In genomic region chr5:35616943-35617342, GRCm38 (mm10) we compare ENCODE assay signal across 11 mouse cellular contexts. TPM values are rescaled to one million over a fixed set of nuclear protein-coding genes. Genes with fewer than 3 reads are reported as not detected.
DNase-seq lines count a peak whose midpoint lies in the region; ATAC-seq and TF ChIP-seq lines count a peak whose summit lies in the region.
"Had no signal": no experiment of that assay in that cellular context is flagged by ENCODE, and none has a peak within 500 bp of the region (broad histone marks: within the 10 kb centered on the region; RNA-seq: fewer than 3 reads in every experiment).

No protein-coding gene starts in this region.

- WGBS in lung, embryonic 14.5 days = 39% methylated on average over 5 of the region's 5 CpGs
- WGBS in embryonic facial prominence, embryonic 14.5 days = 47% methylated on average over 5 of the region's 5 CpGs

- H3K4me2 ChIP-seq in lung, embryonic 14.5 days = no peak overlapping the region
- H3K4me2 ChIP-seq in embryonic facial prominence, embryonic 14.5 days (ENCODE audit: low read depth, low read length) = no peak overlapping the region
- H3K4me2 ChIP-seq: forebrain, embryonic 15.5 days; heart, embryonic 12.5 days had no signal

- no peak overlapping the region for H3K9ac ChIP-seq in lung, embryonic 14.5 days
- no peak overlapping the region for H3K9ac ChIP-seq in embryonic facial prominence, embryonic 14.5 days (ENCODE audit: low read depth, low read length)
- H3K9ac ChIP-seq: forebrain, embryonic 15.5 days; heart, embryonic 12.5 days had no signal

- intact Hi-C loops in gastrocnemius, postnatal 14 days (cut with DNase I; ENCODE audit: low total_unique reads) = no loop called here
- intact Hi-C loops in heart, postnatal 14 days (cut with DNase I) = no loop called here

- H3K9me3 ChIP-seq in lung, embryonic 14.5 days (ENCODE audit: low read depth, low read length) = no peaks in the 10 kb centered on the region
- no peaks in the 10 kb centered on the region for H3K9me3 ChIP-seq in embryonic facial prominence, embryonic 14.5 days (ENCODE audit: control insufficient read depth, low read length)
- H3K9me3 ChIP-seq: forebrain, embryonic 15.5 days; G1E; heart, embryonic 12.5 days had no signal

- no peak overlapping the region for H3K4me3 ChIP-seq in lung, embryonic 14.5 days (ENCODE audit: low read depth, low read length)
- no peak overlapping the region for H3K4me3 ChIP-seq in embryonic facial prominence, embryonic 14.5 days (ENCODE audit: low read depth, low read length)
- H3K4me3 ChIP-seq: forebrain, embryonic 15.5 days; heart, embryonic 12.5 days had no signal

- no peaks in the 10 kb centered on the region for H3K4me1 ChIP-seq in lung, embryonic 14.5 days (ENCODE audit: insufficient read depth)
- peaks cover 13% of the 10 kb centered on the region for H3K4me1 ChIP-seq in embryonic facial prominence, embryonic 14.5 days (ENCODE audit: control insufficient read depth, insufficient read depth, low read length)
- H3K4me1 ChIP-seq: forebrain, embryonic 15.5 days had no signal

- H3K27ac ChIP-seq in lung, embryonic 14.5 days (ENCODE audit: low read depth) = no peak overlapping the region
- H3K27ac ChIP-seq in embryonic facial prominence, embryonic 14.5 days (replicated peaks; ENCODE audit: low read depth, low read length) = peak overlapping the region; percentile 34; the same call in 1 of the 2 replicates
- H3K27ac ChIP-seq: forebrain, embryonic 15.5 days had no signal

- no peak for TF ChIP-seq CTCF in lung, embryonic 14.5 days (IDR thresholded peaks at IDR 0.05; ENCODE audit: low read depth)
- TF ChIP-seq CTCF in brain, embryonic 14.5 days (IDR thresholded peaks at IDR 0.05; ENCODE audit: borderline replicate concordance, extremely low read depth, insufficient read depth, insufficient read length) = no peak

- ATAC-seq in lung, embryonic 14.5 days (ENCODE audit: insufficient read depth) = no peak
- peak; percentile 28; the same call in 1 of the 2 replicates for ATAC-seq in embryonic facial prominence, embryonic 14.5 days (ENCODE audit: low read depth)
- ATAC-seq: forebrain, embryonic 15.5 days had no signal

- H3K36me3 ChIP-seq in lung, embryonic 14.5 days (ENCODE audit: insufficient read depth) = no peaks in the 10 kb centered on the region
- H3K36me3 ChIP-seq in embryonic facial prominence, embryonic 14.5 days (ENCODE audit: control insufficient read depth, insufficient read depth, low read length) = no peaks in the 10 kb centered on the region
- H3K36me3 ChIP-seq: forebrain, embryonic 15.5 days; heart, embryonic 12.5 days had no signal

- peak; percentile 21 for DNase-seq in lung, embryonic 14.5 days
- no peak for DNase-seq in lung, postnatal 4 days
- peak; percentile 35 for DNase-seq in brain, embryonic 14.5 days (ENCODE audit: low read depth)
- peak; percentile 67 for DNase-seq in embryonic facial prominence, embryonic 14.5 days (ENCODE audit: low spot score)
- peak; percentile 59 for DNase-seq in retina, embryonic 14.5 days (ENCODE audit: low spot score)
- DNase-seq in gastrocnemius, postnatal 14 days = no peak
- no peak for DNase-seq in heart, postnatal 14 days
- DNase-seq: thymus, postnatal 4 days had no signal

- H3K27me3 ChIP-seq in lung, embryonic 14.5 days (ENCODE audit: insufficient read depth, low read length) = no peaks in the 10 kb centered on the region
- H3K27me3 ChIP-seq in embryonic facial prominence, embryonic 14.5 days (replicated peaks; ENCODE audit: control insufficient read depth, insufficient read depth, low read length) = no peaks in the 10 kb centered on the region
- H3K27me3 ChIP-seq: forebrain, embryonic 15.5 days had no signal

- no peak for TF ChIP-seq POLR2A in brain, embryonic 14.5 days (IDR thresholded peaks at IDR 0.05; ENCODE audit: borderline replicate concordance, extremely low read depth, insufficient read depth, insufficient read length, poor library complexity, severe bottlenecking)

RNA-seq across cellular contexts. Expression of gene Acox3, which starts 34.1 kb away (rescaled TPM):
- polyA plus RNA-seq in lung, embryonic 14.5 days (2014; fragmentation: Nextera tagmentation; extraction: Ambion mirVana) = 13.8 and 13.9 TPM in 2 replicates
- polyA plus RNA-seq in brain, embryonic 14.5 days (2012; rRNA removed) = 28.4 and 29.7 TPM in 2 replicates
- polyA plus RNA-seq in embryonic facial prominence, embryonic 14.5 days (2014; fragmentation: Nextera tagmentation; extraction: Ambion mirVana) = 11.8 and 13.4 TPM in 2 replicates
- total RNA-seq in gastrocnemius, postnatal 14 days (2021) = 10 to 100 TPM; 12.0 to 12.9 TPM
- 10 to 100 TPM; 24.8 to 27.3 TPM for total RNA-seq in heart, postnatal 14 days (2021)

RNA-seq across cellular contexts. Expression of gene Trmt44, which starts 42.1 kb away (rescaled TPM):
- polyA plus RNA-seq in lung, embryonic 14.5 days (2014; fragmentation: Nextera tagmentation; extraction: Ambion mirVana) = 8.8 and 9.3 TPM in 2 replicates
- polyA plus RNA-seq in brain, embryonic 14.5 days (2012; rRNA removed) = 7.3 and 7.9 TPM in 2 replicates
- 6.6 and 7.1 TPM in 2 replicates for polyA plus RNA-seq in embryonic facial prominence, embryonic 14.5 days (2014; fragmentation: Nextera tagmentation; extraction: Ambion mirVana)
- total RNA-seq in gastrocnemius, postnatal 14 days (2021) = 1 to 10 TPM; 1.5 to 1.8 TPM
- 1 to 10 TPM; 2.8 to 3.1 TPM for total RNA-seq in heart, postnatal 14 days (2021)

Comparison
In these comparisons a context has a peak if more than half of its experiments do, and no peak if none do; other contexts are left out.
1. DNase-seq: peak in lung, embryonic 14.5 days (single experiment), brain, embryonic 14.5 days (single experiment), embryonic facial prominence, embryonic 14.5 days (single experiment) and retina, embryonic 14.5 days (single experiment); none in lung, postnatal 4 days (0 of 2), gastrocnemius, postnatal 14 days (single experiment) and heart, postnatal 14 days (0 of 2).